Mouse (Mus musculus) midbrain, embryonic 14.5 days (tissue): ENCODE results near the gene Tmco3. TPM values are rescaled to one million over a fixed set of nuclear protein-coding genes. Genes with fewer than 3 reads are reported as not detected.
A peak's percentile ranks its signal among the peaks of the same experiment; 100 is the strongest.

ENCODE experiments used
- ATAC-seq: fragments of 200-750 bp; cut with Nextera tagmentation; 2 replicates; pipeline ENCODE4 v1.8.0; 2017; ENCODE audit warnings: moderate number of reproducible peaks, moderate library complexity; ENCODE audit not compliant: low FRiP score, low TSS enrichment
- DNase-seq: peaks from one replicate; pipeline ENCODE4 v3.0.0-alpha.2; 2015
- H3K27ac ChIP-seq: fragments of 300-500 bp; sonication (generic); replicated peaks from 2 replicates; pipeline ENCODE4 v1.5.1; 2014; ENCODE audit warnings: mild to moderate bottlenecking, low read depth, low read length, moderate library complexity
- H3K27me3 ChIP-seq: fragments of 300-500 bp; sonication (generic); 2 replicates; pipeline ENCODE4 v1.6.1; 2014; ENCODE audit warnings: low read length, control low read depth, mixed read lengths; ENCODE audit not compliant: control insufficient read depth, insufficient read depth
- H3K36me3 ChIP-seq: fragments of 300-500 bp; sonication (generic); 2 replicates; pipeline ENCODE4 v1.6.1; 2014; ENCODE audit warnings: low read length, control low read depth; ENCODE audit not compliant: control insufficient read depth, insufficient read depth
- H3K4me1 ChIP-seq: fragments of 300-500 bp; sonication (generic); 2 replicates; pipeline ENCODE4 v1.6.1; 2014; ENCODE audit warnings: mild to moderate bottlenecking, antibody characterized with exemption, low read length, control low read depth; ENCODE audit not compliant: control insufficient read depth, insufficient read depth
- H3K4me2 ChIP-seq: fragments of 300-500 bp; sonication (generic); 2 replicates; pipeline ENCODE4 v1.6.1; 2014; ENCODE audit warnings: mild to moderate bottlenecking, low read length, moderate library complexity
- H3K4me3 ChIP-seq: fragments of 300-500 bp; sonication (generic); replicated peaks from 2 replicates; pipeline ENCODE4 v1.5.1; 2014; ENCODE audit warnings: low read depth, low read length
- H3K9ac ChIP-seq: fragments of 300-500 bp; sonication (generic); replicated peaks from 2 replicates; pipeline ENCODE4 v1.6.1; 2014; ENCODE audit warnings: mild to moderate bottlenecking, low read length, moderate library complexity
- H3K9me3 ChIP-seq: fragments of 300-500 bp; sonication (generic); 2 replicates; pipeline ENCODE4 v1.6.1; 2016; ENCODE audit warnings: low read length, control low read depth, mixed read lengths; ENCODE audit not compliant: control insufficient read depth
- WGBS: fragments of 180-500 bp; shearing (Covaris S2); extraction: QIAGEN DNeasy Blood & Tissue Kit; methylation state at CpG from one replicate; pipeline ENCODE4 v1.1.7; 2014; 5-methylcytosine and 5-hydroxymethylcytosine counted together
- polyA plus RNA-seq: library from polyadenylated mRNA; unstranded; fragments of >200 nt; fragmentation: Nextera tagmentation; extraction: Ambion mirVana; gene quantifications from 2 replicates; pipeline ENCODE4 v1.2.1, GENCODE M21; 2014

Tmco3 gene
- 34.6 and 39.0 TPM in 2 replicates for polyA plus RNA-seq

DNA sequence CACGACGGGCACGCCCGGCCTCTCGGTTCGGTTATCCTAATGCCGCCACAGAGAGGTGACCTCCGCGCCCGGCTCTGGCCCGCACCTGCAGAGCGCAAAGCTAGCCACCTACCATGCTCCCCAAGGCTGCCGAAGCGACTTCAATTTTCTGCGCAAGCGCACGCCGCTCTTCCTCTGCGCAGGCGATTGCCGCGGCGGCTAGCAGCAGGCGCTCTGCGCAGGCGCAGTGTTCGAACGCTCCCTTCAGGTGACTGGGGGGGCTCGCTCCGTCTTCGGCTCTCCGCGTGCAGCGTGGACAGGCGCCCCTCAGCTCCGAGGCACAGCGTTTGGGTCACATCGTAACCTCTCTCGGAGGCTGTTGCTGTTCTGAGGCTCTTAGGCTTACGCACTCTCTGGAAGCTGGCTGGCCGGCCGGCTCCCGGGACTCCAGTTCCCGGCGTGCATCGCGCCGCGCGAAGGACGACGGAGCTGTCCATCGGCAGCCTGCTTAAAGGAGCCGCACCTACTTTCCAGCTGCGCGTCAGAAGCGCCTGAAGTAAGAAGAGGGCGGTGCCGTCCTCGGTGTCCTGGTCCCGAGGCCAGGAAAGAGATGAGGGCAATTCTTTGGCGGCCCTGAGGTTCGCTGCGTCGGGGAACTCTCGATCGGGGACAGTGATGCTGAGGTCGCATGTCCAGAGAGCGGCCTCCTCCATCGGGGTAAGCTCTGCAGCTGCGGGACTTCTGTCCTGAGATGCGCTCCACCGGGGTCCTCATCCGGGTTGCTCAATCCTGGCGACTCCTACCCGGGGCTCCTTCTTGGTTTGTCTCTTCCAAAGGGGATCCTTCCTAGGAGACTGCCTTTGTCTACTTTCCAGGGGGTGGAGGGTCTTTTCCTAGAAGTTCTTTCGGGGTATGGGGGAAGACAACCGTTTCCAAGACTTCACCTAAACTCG lies at the start of gene Tmco3, which contains the start of gene Dcun1d2:
Gene Tmco3 (plus strand): TSS at position 499 of the 932 bp plus-strand sequence.
Gene Dcun1d2 (minus strand): TSS at position 440 of the 932 bp plus-strand sequence.
- peak within 1 kb of the TSS; percentile 88 for H3K27ac ChIP-seq
- ATAC-seq, result peak; percentile 94
- peak within 1 kb of the TSS; percentile 88 for H3K4me3 ChIP-seq
- H3K4me2 ChIP-seq, result peak within 1 kb of the TSS; percentile 97
- H3K27me3 ChIP-seq, result no peaks in the 10 kb centered on the region
- peak; percentile 99 for DNase-seq
- peaks cover 20% of the 10 kb centered on the region for H3K4me1 ChIP-seq
- H3K9ac ChIP-seq, result peak within 1 kb of the TSS; percentile 74
- peaks cover 10% of the 10 kb centered on the region for H3K36me3 ChIP-seq
- WGBS, result under 1% methylated on average over 79 of the region's 79 CpGs
- no peaks in the 10 kb centered on the region for H3K9me3 ChIP-seq

DNA sequence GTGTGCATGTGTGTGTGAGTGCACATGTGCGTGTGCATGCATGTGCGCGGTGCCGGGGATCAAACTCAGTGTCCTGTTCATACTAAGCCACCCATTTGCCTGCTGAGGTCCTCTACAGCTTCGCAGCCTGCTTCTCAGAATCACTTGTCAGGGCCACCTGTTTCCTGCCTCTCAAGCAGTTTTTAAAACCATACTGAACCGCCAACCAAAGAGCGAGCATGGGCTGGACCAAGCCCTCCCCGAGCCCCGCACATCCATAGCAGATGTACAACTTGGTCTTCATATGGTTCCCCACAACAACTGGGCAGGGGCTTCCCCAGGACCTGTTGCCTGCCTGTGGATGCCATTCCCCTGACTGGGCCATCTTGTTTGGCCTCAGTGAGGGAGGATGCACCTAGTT lies 47.9 kb upstream of the Tmco3 start:
- H3K9me3 ChIP-seq, result no peaks in the 10 kb centered on the region
- no peaks in the 10 kb centered on the region for H3K27me3 ChIP-seq
- H3K4me2 ChIP-seq, result no peak overlapping the region
- no peaks in the 10 kb centered on the region for H3K36me3 ChIP-seq
- H3K4me3 ChIP-seq, result no peak overlapping the region
- H3K9ac ChIP-seq, result no peak overlapping the region
- no peak overlapping the region for H3K27ac ChIP-seq
- H3K4me1 ChIP-seq, result no peaks in the 10 kb centered on the region
- 94% methylated on average over 9 of the region's 9 CpGs for WGBS
- DNase-seq, result no peak
- no peak for ATAC-seq

DNA sequence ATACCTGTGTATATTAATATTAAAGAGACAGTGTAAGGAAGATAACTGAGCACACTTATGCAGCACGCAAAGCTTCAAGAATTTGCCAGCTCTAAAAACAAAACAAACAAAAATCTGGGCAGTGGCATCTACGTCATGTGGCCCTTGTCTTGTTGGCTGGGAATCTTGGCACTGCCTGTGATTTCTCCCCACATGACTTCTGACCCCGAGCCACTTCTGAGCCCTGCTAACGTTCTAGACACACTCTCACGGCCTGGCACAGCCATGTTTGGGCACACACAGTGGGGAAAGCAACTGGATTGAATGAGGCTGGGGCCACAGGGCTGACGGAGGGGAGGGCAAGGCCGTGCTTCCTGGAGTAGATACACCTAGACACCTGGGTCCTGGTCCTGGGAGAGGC lies 47.3 kb upstream of the Tmco3 start:
- no peaks in the 10 kb centered on the region for H3K36me3 ChIP-seq
- DNase-seq (no peak), ATAC-seq (no peak)
- no peak overlapping the region for H3K27ac ChIP-seq
- no peaks in the 10 kb centered on the region for H3K27me3 ChIP-seq
- no peaks in the 10 kb centered on the region for H3K4me1 ChIP-seq
- no peak overlapping the region for H3K4me2 ChIP-seq
- 81% methylated on average over 7 of the region's 7 CpGs for WGBS
- H3K9me3 ChIP-seq, result no peaks in the 10 kb centered on the region
- H3K4me3 ChIP-seq, result no peak overlapping the region
- H3K9ac ChIP-seq, result no peak overlapping the region

DNA sequence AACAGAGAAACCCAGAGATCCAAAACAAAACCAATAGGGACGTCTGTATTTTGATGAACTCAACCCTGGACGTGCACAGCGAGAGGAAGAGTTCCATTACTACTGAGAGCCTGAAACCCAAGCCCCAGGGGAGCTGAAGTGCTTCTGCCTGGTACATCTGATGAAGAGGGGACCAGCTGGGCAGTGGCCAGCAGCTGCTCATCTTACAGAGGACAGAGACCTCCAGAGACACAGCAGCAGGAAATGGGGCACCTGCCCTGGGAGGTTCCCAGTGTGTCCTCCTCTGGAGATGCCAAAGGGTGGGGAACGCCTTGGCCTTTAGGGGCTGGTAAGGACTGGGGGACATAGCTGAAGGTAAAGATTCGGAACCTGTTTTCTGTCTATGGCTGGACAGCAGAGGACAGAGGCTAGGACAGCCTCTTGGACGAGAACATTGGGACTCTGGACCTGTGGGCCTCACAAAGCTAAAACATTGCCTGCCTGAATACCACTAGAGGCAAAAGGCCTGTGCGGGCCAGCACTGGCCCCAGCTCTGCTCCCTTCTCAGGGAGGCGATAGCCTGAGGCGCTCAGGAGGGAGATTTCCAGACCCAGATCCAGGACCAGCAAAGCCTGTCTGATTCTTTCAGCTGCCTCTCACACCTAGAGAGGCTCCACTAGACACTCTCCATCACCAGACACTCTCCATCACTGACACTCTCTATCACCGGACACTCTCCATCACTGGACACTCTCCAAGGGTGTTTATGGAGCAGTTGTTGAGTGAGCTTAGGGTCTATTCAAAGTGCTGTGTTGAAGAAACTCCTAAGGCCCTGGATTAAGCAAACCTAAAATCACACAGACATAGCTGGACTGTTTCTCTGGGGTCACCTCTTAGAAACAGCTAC lies 44.8 kb upstream of the Tmco3 start:
- Histone ChIP-seq H3K4me3 (no peak overlapping the region), H3K9me3 (no peaks in the 10 kb centered on the region), H3K4me2 (no peak overlapping the region), H3K4me1 (no peaks in the 10 kb centered on the region), H3K9ac (no peak overlapping the region), H3K36me3 (no peaks in the 10 kb centered on the region), H3K27ac (no peak overlapping the region), H3K27me3 (no peaks in the 10 kb centered on the region)
- 84% methylated on average over 10 of the region's 10 CpGs for WGBS
- ATAC-seq (no peak), DNase-seq (no peak)

DNA sequence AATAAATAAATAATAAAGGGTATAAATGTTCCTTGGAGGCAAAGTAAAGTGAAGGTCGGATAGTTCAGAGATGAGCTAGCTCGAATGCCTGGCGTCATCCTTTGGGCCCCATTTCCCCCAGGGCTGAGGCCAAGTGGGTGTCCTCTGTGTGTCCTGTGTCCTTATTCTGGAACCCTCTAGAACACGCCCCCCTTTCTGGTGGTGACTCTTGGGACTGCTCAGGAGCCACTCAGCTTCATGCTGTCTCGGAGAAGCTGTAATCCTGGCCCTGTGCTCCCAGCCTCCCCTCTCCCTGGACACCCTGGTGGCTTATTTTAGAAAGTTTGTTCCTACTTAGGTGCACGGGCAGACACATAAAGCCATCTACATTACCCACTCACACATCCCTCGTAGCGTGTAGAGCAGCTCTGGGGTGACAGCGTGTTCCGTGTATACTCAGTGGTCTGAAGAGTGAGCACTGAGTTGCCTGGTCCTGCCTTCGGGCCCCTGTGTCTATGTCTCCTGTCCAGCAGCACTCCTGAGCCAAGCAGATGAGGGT lies 43.6 kb upstream of the Tmco3 start:
- no peaks in the 10 kb centered on the region for H3K27me3 ChIP-seq
- no peak overlapping the region for H3K9ac ChIP-seq
- no peak overlapping the region for H3K27ac ChIP-seq
- H3K4me2 ChIP-seq, result no peak overlapping the region
- ATAC-seq, result no peak
- H3K4me1 ChIP-seq, result no peaks in the 10 kb centered on the region
- no peaks in the 10 kb centered on the region for H3K36me3 ChIP-seq
- no peaks in the 10 kb centered on the region for H3K9me3 ChIP-seq
- 89% methylated on average over 11 of the region's 11 CpGs for WGBS
- DNase-seq, result no peak
- no peak overlapping the region for H3K4me3 ChIP-seq

DNA sequence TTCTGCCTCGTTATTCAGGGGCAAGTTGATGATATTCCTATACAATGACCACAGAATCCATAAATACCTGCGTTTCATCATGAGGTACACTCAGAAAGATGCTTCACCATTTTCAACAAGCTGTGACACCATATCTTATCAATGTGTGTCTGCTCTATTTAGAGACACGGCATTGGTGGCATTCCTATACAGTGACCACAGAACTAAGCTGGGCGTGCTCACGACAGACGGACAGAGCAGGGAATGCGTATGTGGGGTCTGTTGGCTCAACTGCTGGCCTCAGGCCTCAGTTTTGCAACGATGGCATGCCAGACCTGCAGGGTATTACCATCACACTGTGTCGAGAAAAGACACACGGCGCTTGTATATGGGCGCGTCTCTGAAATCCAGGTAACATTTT lies 35.2 kb upstream of the Tmco3 start:
- H3K4me1 ChIP-seq, result no peaks in the 10 kb centered on the region
- no peak for DNase-seq
- WGBS, result 93% methylated on average over 13 of the region's 13 CpGs
- no peak for ATAC-seq
- H3K9ac ChIP-seq, result no peak overlapping the region
- no peak overlapping the region for H3K27ac ChIP-seq
- no peaks in the 10 kb centered on the region for H3K9me3 ChIP-seq
- H3K27me3 ChIP-seq, result no peaks in the 10 kb centered on the region
- peaks cover 21% of the 10 kb centered on the region for H3K36me3 ChIP-seq
- H3K4me3 ChIP-seq, result no peak overlapping the region
- no peak overlapping the region for H3K4me2 ChIP-seq

DNA sequence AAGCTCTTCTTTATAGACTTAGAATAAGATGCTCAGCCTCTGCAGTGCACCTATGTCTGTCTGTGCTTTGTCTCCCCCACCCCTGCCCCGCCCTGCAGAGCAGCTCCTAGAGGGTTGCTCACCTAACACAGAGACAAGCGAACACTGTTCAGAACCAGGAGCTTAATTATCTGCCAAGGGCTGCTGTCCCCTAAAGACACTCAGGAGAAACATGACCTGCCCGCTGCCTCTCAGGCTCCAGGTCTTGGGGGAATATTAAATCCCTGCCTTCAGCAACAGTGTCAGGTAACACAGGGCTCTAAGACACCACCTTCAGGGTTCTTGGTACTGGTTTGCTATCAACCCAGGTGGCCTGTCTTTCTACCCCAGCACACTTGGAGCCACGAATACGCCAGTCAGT lies 34.6 kb upstream of the Tmco3 start:
- no peaks in the 10 kb centered on the region for H3K4me1 ChIP-seq
- H3K9me3 ChIP-seq, result no peaks in the 10 kb centered on the region
- H3K36me3 ChIP-seq, result peaks cover 26% of the 10 kb centered on the region
- WGBS, result 87% methylated on average over 5 of the region's 5 CpGs
- H3K27me3 ChIP-seq, result no peaks in the 10 kb centered on the region
- no peak overlapping the region for H3K9ac ChIP-seq
- no peak overlapping the region for H3K27ac ChIP-seq
- DNase-seq, result no peak
- H3K4me3 ChIP-seq, result no peak overlapping the region
- no peak for ATAC-seq
- H3K4me2 ChIP-seq, result no peak overlapping the region

DNA sequence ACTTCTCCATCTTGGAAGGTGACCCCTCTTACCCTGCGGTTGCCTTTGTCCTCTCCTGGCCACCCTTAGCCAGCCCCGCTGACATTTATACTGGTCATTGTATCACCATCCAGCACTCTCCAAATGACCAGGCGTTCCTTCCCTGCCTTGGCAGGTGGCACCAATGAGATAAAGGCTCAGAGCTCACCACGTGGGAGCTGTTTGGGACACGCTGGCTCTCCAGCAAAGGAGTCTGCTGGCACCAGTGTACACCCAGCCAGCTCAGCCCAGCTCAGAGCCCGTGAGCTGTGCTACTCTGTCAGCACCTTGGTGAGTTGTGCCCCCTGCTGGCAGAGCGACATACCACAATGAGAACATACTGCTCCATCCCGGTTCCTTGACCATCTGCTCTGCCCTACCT lies 34.0 kb upstream of the Tmco3 start, which contains the start of gene Adprhl1:
Gene Adprhl1 (minus strand): TSS at position 144 of the 400 bp plus-strand sequence.
- 40% methylated on average over 8 of the region's 8 CpGs for WGBS
- peak; percentile 66 for ATAC-seq

More for the DNA sequence above, 34.0 kb upstream of the Tmco3 start, which contains the start of gene Adprhl1:
- Histone ChIP-seq H3K4me3 (no peak within 1 kb of the TSS), H3K4me1 (no peaks in the 10 kb centered on the region), H3K36me3 (peaks cover 32% of the 10 kb centered on the region), H3K9me3 (no peaks in the 10 kb centered on the region), H3K27ac (no peak within 1 kb of the TSS), H3K27me3 (no peaks in the 10 kb centered on the region), H3K9ac (no peak within 1 kb of the TSS), H3K4me2 (no peak within 1 kb of the TSS)
- peak; percentile 69 for DNase-seq
